Mouse (Mus musculus) CH12.LX (cell line): ENCODE data around the gene Zfp651. TPM values are rescaled to one million over a fixed set of nuclear protein-coding genes. Genes with fewer than 3 reads are reported as not detected.

ENCODE experiments used
- DNase-seq: peaks from one replicate; pipeline ENCODE4 v3.0.0-alpha.2; 2013; ENCODE audit errors: extremely low read depth
- H3K27ac ChIP-seq: 2 replicates; pipeline ENCODE4 v1.5.1; 2012; ENCODE audit warnings: low read depth, mild to moderate bottlenecking, control low read depth, moderate library complexity; ENCODE audit not compliant: insufficient read depth
- H3K27me3 ChIP-seq: replicated peaks from 2 replicates; pipeline ENCODE3; 2012; ENCODE audit warnings: inconsistent platforms
- H3K36me3 ChIP-seq, 2 experiments: replicated peaks in 1 of 2; 2 replicates each; pipeline versions ENCODE3 to v1.6.1; 2012; ENCODE audit warnings: inconsistent platforms in 1 of 2, low read length in 1 of 2, mild to moderate bottlenecking in 1 of 2, mixed read lengths in 1 of 2, moderate library complexity in 1 of 2; ENCODE audit not compliant: control insufficient read depth in 1 of 2, insufficient read depth in 1 of 2
- H3K4me1 ChIP-seq, 2 experiments: 2 replicates each; pipeline ENCODE4 v1.6.1; 2012; ENCODE audit warnings: inconsistent platforms in 1 of 2, moderate library complexity in 1 of 2; ENCODE audit not compliant: insufficient read depth in 2 of 2, control insufficient read depth in 1 of 2
- H3K4me2 ChIP-seq: 2 replicates; pipeline ENCODE4 v1.6.1; 2012; ENCODE audit warnings: low read depth, mild to moderate bottlenecking, control low read depth; ENCODE audit not compliant: poor library complexity, insufficient read depth, severe bottlenecking
- H3K4me3 ChIP-seq, 3 experiments: fragments of 150-350 bp in 1 of 3; sonication (generic) in 1 of 3; replicated peaks in 1 of 3; 2 replicates each; pipeline versions ENCODE3 to v1.5.1; 2011 to 2012; ENCODE audit warnings: low read depth in 2 of 3, low read length in 2 of 3, mild to moderate bottlenecking in 2 of 3, moderate library complexity in 2 of 3, control low read depth in 1 of 3, improper control_type of control experiment in 1 of 3, inconsistent platforms in 1 of 3, mixed read lengths in 1 of 3; ENCODE audit not compliant: poor library complexity in 1 of 3
- H3K79me2 ChIP-seq: replicated peaks from 2 replicates; pipeline ENCODE4 v1.6.1; 2012; ENCODE audit warnings: mild to moderate bottlenecking, moderate library complexity; ENCODE audit not compliant: control insufficient read depth, poor library complexity, insufficient read depth, severe bottlenecking; ENCODE audit errors: extremely low read depth
- H3K9ac ChIP-seq: 2 replicates; pipeline ENCODE4 v1.6.1; 2012; ENCODE audit warnings: low read depth, mild to moderate bottlenecking, control low read depth, moderate library complexity; ENCODE audit not compliant: insufficient read depth
- H3K9me3 ChIP-seq: replicated peaks from 2 replicates; pipeline ENCODE3; 2012; ENCODE audit warnings: low read length, inconsistent platforms, mixed read lengths
- BHLHE40 ChIP-seq: IDR thresholded peaks from 2 replicates; pipeline ENCODE4 v1.6.1; 2011; ENCODE audit warnings: mild to moderate bottlenecking, low read depth, low read length, improper control_type of control experiment
- CHD1 ChIP-seq: IDR thresholded peaks from 2 replicates; pipeline ENCODE4 v1.6.1; 2012; ENCODE audit warnings: low read depth, low read length, improper control_type of control experiment, inconsistent platforms
- CHD2 ChIP-seq: IDR thresholded peaks from 2 replicates; pipeline ENCODE4 v1.6.1; 2011; ENCODE audit warnings: low read length, improper control_type of control experiment
- CTCF ChIP-seq, 2 experiments: IDR thresholded peaks in 1 of 2; conservative IDR thresholded peaks in 1 of 2; 2 replicates each; pipeline ENCODE4 v1.5.1; 2011 to 2012; ENCODE audit warnings: low read depth in 2 of 2, low read length in 2 of 2, improper control_type of control experiment in 1 of 2, inconsistent platforms in 1 of 2, mild to moderate bottlenecking in 1 of 2, moderate library complexity in 1 of 2
- E2F4 ChIP-seq: IDR thresholded peaks from 2 replicates; pipeline ENCODE4 v1.6.1; 2011; ENCODE audit warnings: low read depth, low read length, improper control_type of control experiment; ENCODE audit not compliant: insufficient replicate concordance
- ELF1 ChIP-seq: IDR thresholded peaks from 2 replicates; pipeline ENCODE4 v1.6.1; 2014; ENCODE audit warnings: low read depth, mild to moderate bottlenecking, inconsistent platforms, low read length, improper control_type of control experiment
- ETS1 ChIP-seq: conservative IDR thresholded peaks from 2 replicates; pipeline ENCODE4 v1.6.1; 2012; ENCODE audit warnings: low read depth, mild to moderate bottlenecking, inconsistent platforms, low read length, improper control_type of control experiment, moderate library complexity
- GABPA ChIP-seq: IDR thresholded peaks from 2 replicates; pipeline ENCODE4 v1.6.1; 2012; ENCODE audit warnings: low read depth, low read length, improper control_type of control experiment, inconsistent platforms; ENCODE audit not compliant: insufficient replicate concordance
- IRF4 ChIP-seq: IDR thresholded peaks from 2 replicates; pipeline ENCODE4 v1.6.1; 2014; ENCODE audit warnings: low read depth, mild to moderate bottlenecking, inconsistent platforms, low read length, improper control_type of control experiment
- JUN ChIP-seq: IDR thresholded peaks from 2 replicates; pipeline ENCODE4 v1.6.1; 2011; ENCODE audit warnings: low read depth, mild to moderate bottlenecking, low read length, improper control_type of control experiment, moderate library complexity; ENCODE audit not compliant: insufficient read depth
- JUND ChIP-seq: conservative IDR thresholded peaks from 2 replicates; pipeline ENCODE4 v1.6.1; 2011; ENCODE audit warnings: low read depth, low read length, improper control_type of control experiment
- KAT2A ChIP-seq: IDR thresholded peaks from 2 replicates; pipeline ENCODE4 v1.6.1; 2012; ENCODE audit warnings: low read length, improper control_type of control experiment, inconsistent platforms; ENCODE audit not compliant: insufficient replicate concordance
- MAFK ChIP-seq: IDR thresholded peaks from 2 replicates; pipeline ENCODE4 v1.6.1; 2011; ENCODE audit warnings: low read length, improper control_type of control experiment; ENCODE audit not compliant: insufficient replicate concordance
- MAX ChIP-seq: IDR thresholded peaks from 2 replicates; pipeline ENCODE4 v1.6.1; 2011; ENCODE audit warnings: low read length, improper control_type of control experiment
- MAZ ChIP-seq: IDR thresholded peaks from 2 replicates; pipeline ENCODE4 v1.6.1; 2012; ENCODE audit warnings: low read depth, mild to moderate bottlenecking, inconsistent platforms, low read length, improper control_type of control experiment, moderate library complexity
- NELFE ChIP-seq: IDR thresholded peaks from 2 replicates; pipeline ENCODE4 v1.6.1; 2011; ENCODE audit warnings: low read depth, low read length, improper control_type of control experiment
- POLR2A ChIP-seq: IDR thresholded peaks from 2 replicates; pipeline ENCODE4 v1.6.1; 2011; ENCODE audit warnings: low read depth, mild to moderate bottlenecking, improper control_type of control experiment, low read length
- POLR2AphosphoS2 ChIP-seq: IDR thresholded peaks from 2 replicates; pipeline ENCODE4 v1.6.1; 2011; ENCODE audit warnings: low read depth, low read length, improper control_type of control experiment
- RAD21 ChIP-seq: IDR thresholded peaks from 2 replicates; pipeline ENCODE4 v1.6.1; 2011; ENCODE audit warnings: low read depth, mild to moderate bottlenecking, low read length, improper control_type of control experiment, moderate library complexity
- RCOR1 ChIP-seq: conservative IDR thresholded peaks from 2 replicates; pipeline ENCODE4 v1.6.1; 2012; ENCODE audit warnings: low read depth, mild to moderate bottlenecking, inconsistent platforms, low read length, improper control_type of control experiment
- SIN3A ChIP-seq: IDR thresholded peaks from 2 replicates; pipeline ENCODE4 v1.6.1; 2012; ENCODE audit warnings: low read length, improper control_type of control experiment, inconsistent platforms
- SMC3 ChIP-seq: IDR thresholded peaks from 2 replicates; pipeline ENCODE4 v1.6.1; 2011; ENCODE audit warnings: low read depth, low read length, improper control_type of control experiment
- USF1 ChIP-seq: IDR thresholded peaks from 2 replicates; pipeline ENCODE4 v1.6.1; 2014; ENCODE audit warnings: low read depth, mild to moderate bottlenecking, inconsistent platforms, low read length, improper control_type of control experiment
- ZC3H11A ChIP-seq: IDR thresholded peaks from 2 replicates; pipeline ENCODE4 v1.6.1; 2012; ENCODE audit warnings: low read depth, mild to moderate bottlenecking, inconsistent platforms, low read length, improper control_type of control experiment
- ZKSCAN1 ChIP-seq: IDR thresholded peaks from 2 replicates; pipeline ENCODE4 v1.6.1; 2012; ENCODE audit warnings: low read depth, inconsistent platforms, low read length, improper control_type of control experiment, borderline replicate concordance
- ZNF384 ChIP-seq: IDR thresholded peaks from 2 replicates; pipeline ENCODE4 v1.6.1; 2012; ENCODE audit warnings: low read depth, low read length, improper control_type of control experiment, inconsistent platforms
- dilution Hi-C: fragments of 300-500 bp; cut with MboI; formaldehyde crosslinking; loops from 2 replicates; pipeline ENCODE4 v1.14.3; 2020; ENCODE audit warnings: low sequenced_read_pairs; ENCODE audit not compliant: extremely low pct_unique_long_range_greater_than_20kb, extremely low pct_ligation_motif_present
- in situ Hi-C: fragments of 300-500 bp; cut with MboI; formaldehyde crosslinking; loops from 3 replicates; pipeline ENCODE4 v1.14.3; 2019; ENCODE audit warnings: low sequenced_read_pairs, low pct_ligation_motif_present, low pct_unique_long_range_greater_than_20kb, mixed read lengths
- polyA plus RNA-seq: library from polyadenylated mRNA; unstranded; fragments of >175 nt; gene quantifications from 2 replicates; pipeline ENCODE4 v1.2.1, GENCODE M21; 2012; ENCODE audit warnings: low read depth; ENCODE audit not compliant: insufficient read length
- total RNA-seq, 2 experiments: library from RNA; depleted of rRNA; stranded (reverse); fragments of 300-350 nt in 1 of 2; fragments of >200 nt in 1 of 2; gene quantifications; 2 replicates each; pipeline ENCODE4 v1.2.3; 2012 to 2014

The Zfp651 gene
- total RNA-seq (2012; rRNA removed) (0.13 and 0.84 TPM in 2 replicates), total RNA-seq (2014; rRNA removed) (0.07 and 0.30 TPM in 2 replicates), polyA plus RNA-seq (0.20 and 0.34 TPM in 2 replicates)

- Histone ChIP-seq H3K4me2 (no peak within 1 kb of the TSS), H3K27ac (no peak within 1 kb of the TSS), H3K9me3 (peaks cover 27% of the 10 kb centered on the region), H3K79me2 (no peaks in the 10 kb centered on the region), H3K36me3 (peaks cover 45 to 69% of the 10 kb centered on the region in 2 experiments), H3K4me1 (peaks cover under 1 to 7% of the 10 kb centered on the region in 2 experiments; a peak in 2 of 4 replicates), H3K4me3 (no peak within 1 kb of the TSS), H3K27me3 (no peaks in the 10 kb centered on the region), H3K9ac (no peak within 1 kb of the TSS)
- no peak for DNase-seq
- no peak for TF ChIP-seq CTCF (conservative IDR thresholded peaks at IDR 0.05 in 1 of 2, IDR thresholded peaks at IDR 0.05 in 1 of 2; ENCODE audit: low read depth in 2 of 2, low read length in 2 of 2)
- TF ChIP-seq IRF4, result no peak
- no peak for TF ChIP-seq USF1
- TF ChIP-seq JUN, result no peak
- TF ChIP-seq KAT2A, result no peak
- TF ChIP-seq JUND, result no peak
- no peak for TF ChIP-seq ZKSCAN1
- TF ChIP-seq RCOR1, result no peak
- TF ChIP-seq MAX, result no peak
- no peak for TF ChIP-seq ELF1
- TF ChIP-seq POLR2AphosphoS2, result no peak
- in situ Hi-C loops (no loop called here), dilution Hi-C loops (no loop called here)
These were observed at the start of gene Zfp651 for GRCm38 (mm10) chr9:121759091-121760081. Gene Zfp651, plus strand, starts transcription at chr9:121759330.

- Histone ChIP-seq H3K27ac (peak within 1 kb of the TSS; percentile 65), H3K9ac (peak within 1 kb of the TSS; percentile 96), H3K36me3 (peaks cover 7 to 25% of the 10 kb centered on the region in 2 experiments), H3K27me3 (no peaks in the 10 kb centered on the region), H3K4me3 (peak within 1 kb of the TSS; percentile 87 to 96 (median 94)), H3K4me2 (peak within 1 kb of the TSS; percentile 91), H3K9me3 (no peaks in the 10 kb centered on the region), H3K4me1 (peaks cover 13 to 35% of the 10 kb centered on the region in 2 experiments), H3K79me2 (peaks cover 9% of the 10 kb centered on the region)
- peak; percentile 99 for DNase-seq
- in situ Hi-C loops (no loop called here), dilution Hi-C loops (no loop called here)
- TF ChIP-seq MAZ, result peak; percentile 96
- TF ChIP-seq SIN3A, result peak; percentile 93
- no peak; the same call in 1 of the 2 replicates for TF ChIP-seq USF1
- TF ChIP-seq MAFK, result no peak
- no peak for TF ChIP-seq RCOR1
- no peak for TF ChIP-seq ZKSCAN1
- TF ChIP-seq ZNF384, result peak; percentile 99
- TF ChIP-seq GABPA, result no peak; the same call in 1 of the 2 replicates
- no peak for TF ChIP-seq ZC3H11A
- TF ChIP-seq CTCF (conservative IDR thresholded peaks at IDR 0.05 in 1 of 2, IDR thresholded peaks at IDR 0.05 in 1 of 2; ENCODE audit: low read depth in 2 of 2, low read length in 2 of 2), result no peak
- peak; percentile 92 for TF ChIP-seq CHD2
- TF ChIP-seq RAD21, result no peak
- peak; percentile 63; the same call in 1 of the 2 replicates for TF ChIP-seq E2F4
- no peak for TF ChIP-seq SMC3
- TF ChIP-seq POLR2A, result peak; percentile 60
- 0 out of 2 replicates have a peak, but pooled peaks have one; percentile 40 for TF ChIP-seq JUND
- 0 out of 2 replicates have a peak, but pooled peaks have one; percentile 19 for TF ChIP-seq BHLHE40
- peak; percentile 36; the same call in 1 of the 2 replicates for TF ChIP-seq ETS1
- no peak for TF ChIP-seq CHD1
- peak; percentile 65; the same call in 1 of the 2 replicates for TF ChIP-seq NELFE
- peak; percentile 86 for TF ChIP-seq MAX
- peak; percentile 68; the same call in 1 of the 2 replicates for TF ChIP-seq IRF4
- TF ChIP-seq JUN, result no peak
These were observed 49.1 kb upstream of the Zfp651 start, which contains the start of gene Ss18l2 for GRCm38 (mm10) chr9:121709898-121710583. Gene Ss18l2, plus strand, starts transcription at chr9:121710329.
